Mouse (Mus musculus): ENCODE measurements around the gene Olfr711. TPM values are rescaled to one million over a fixed set of nuclear protein-coding genes. Genes with fewer than 3 reads are reported as not detected.
"Not testable (repeated sequence)": the region's sequence is repeated elsewhere in the genome, so short reads cannot be mapped to it uniquely, and the experiment has no call there.

The Olfr711 gene
- total RNA-seq (2021): not detected
- long read RNA-seq, experiment 1: 0 reads
- long read RNA-seq, experiment 2: 0 reads

DNA sequence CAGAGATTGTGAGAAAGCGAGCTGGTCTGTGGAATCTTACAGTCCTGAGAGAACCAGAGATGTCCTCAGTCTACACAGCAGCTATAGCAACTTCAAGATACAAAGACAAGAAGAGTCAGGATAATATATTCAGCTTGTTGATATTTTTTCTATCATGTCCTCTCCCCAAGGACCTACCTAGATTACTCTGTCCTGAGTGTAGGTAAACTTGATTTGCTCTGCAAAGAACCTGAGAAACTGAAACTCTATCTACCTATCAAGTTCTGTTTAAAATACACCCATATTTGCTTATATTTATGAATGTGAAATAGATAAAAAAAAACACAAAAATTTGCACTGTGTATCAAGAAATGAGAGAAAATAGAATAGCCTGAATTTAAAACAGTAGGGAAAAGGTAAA lies at the start of gene Olfr711:
Olfr711 (minus strand) TSS at position 101 of the 400 bp plus-strand sequence.
- no peak for DNase-seq (ENCODE audit: low spot score in 2 of 2)

DNA sequence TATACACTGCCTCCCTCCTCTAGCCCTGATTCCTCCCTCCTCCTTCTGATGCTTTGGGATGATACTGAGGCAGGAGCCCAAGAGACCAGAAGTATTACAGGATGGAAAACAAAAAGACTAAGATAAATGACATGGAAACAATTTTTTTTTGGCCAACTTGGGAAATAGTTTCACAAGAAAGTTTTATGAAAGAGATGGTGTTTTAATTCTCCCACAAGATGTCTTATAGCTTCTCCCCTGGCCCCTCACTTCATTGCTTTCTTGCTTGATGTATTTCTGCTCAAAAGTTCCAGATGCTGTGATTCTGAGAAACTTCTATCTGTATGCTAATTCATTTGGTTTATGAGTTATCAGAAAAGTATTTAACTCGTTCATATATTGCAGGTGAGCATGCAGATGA lies 30.7 kb upstream of the Olfr711 start, which contains the start of gene Olfr2:
Olfr2 (minus strand) TSS at position 101 of the 400 bp plus-strand sequence.
- no peak for DNase-seq (ENCODE audit: low spot score in 2 of 2)

DNA sequence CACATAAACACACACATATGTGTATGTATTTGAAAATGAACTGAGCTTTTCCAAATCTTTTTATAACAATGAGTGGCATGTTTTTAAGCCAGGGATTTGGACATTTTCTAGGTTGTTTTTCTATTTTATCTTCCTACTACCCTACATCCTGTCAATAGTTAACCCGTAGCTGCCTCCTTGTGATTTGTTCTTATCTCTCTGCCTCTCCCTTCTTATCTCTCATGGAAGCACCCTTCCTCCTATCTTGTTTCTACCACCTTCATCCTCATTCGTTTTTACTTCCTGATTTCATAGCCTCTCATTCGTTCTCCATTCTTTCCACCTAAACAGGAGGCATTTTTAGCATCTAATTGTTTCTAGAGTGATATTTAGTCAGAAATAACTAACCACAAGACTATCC lies 28.9 kb upstream of the Olfr711 start:
- DNase-seq (ENCODE audit: low spot score in 2 of 2): no peak

GRCm38 (mm10) chr7:107000798-107001197 lies 25.5 kb upstream of the Olfr711 start:
- DNase-seq (ENCODE audit: low spot score in 2 of 2): no peak

GRCm38 (mm10) chr7:106985236-106985635 lies 10.0 kb upstream of the Olfr711 start:
- no peak for DNase-seq (ENCODE audit: low spot score in 2 of 2)

DNA sequence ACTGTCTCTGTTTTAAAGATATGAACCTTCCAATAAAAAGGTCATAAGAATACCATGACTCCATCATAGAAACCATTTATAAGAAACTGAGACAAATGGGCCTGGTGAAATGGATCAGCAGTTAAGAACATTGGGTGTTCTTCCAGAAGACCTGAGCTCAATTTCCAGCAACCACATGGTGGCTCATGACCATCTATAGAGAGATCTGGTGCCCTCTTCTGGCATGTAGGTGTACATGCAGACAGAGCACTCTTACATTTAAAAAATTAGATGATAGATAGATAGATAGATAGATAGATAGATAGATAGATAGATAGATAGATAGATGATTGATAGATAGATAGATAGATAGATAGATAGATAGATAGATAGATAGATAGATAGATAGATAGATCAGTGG lies 7.8 kb downstream of the Olfr711 start:
- not testable (repeated sequence) for DNase-seq (ENCODE audit: low spot score in 2 of 2)

DNA sequence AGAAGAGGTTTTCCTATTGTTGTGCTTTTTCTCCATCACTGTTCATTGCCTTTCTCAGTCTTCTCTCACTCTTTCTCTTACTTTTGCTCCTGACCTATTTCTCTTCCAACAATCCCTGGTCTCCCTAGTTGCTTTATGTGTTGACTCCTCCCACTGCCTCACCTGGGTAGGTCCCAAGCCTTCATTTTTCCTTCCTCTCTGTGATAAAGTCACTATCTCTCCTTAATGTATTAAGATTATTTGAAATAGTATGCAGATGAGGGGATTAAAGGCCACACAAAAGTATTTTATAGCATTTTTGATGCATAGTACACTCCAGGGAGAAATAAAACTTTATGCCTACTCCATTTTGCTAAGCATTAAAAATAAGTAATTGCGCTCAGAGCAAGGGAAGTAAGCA lies 11.4 kb downstream of the Olfr711 start, which contains the start of gene Olfr6:
Olfr6 (minus strand) TSS at position 101 of the 400 bp plus-strand sequence.
- DNase-seq (ENCODE audit: low spot score in 2 of 2): no peak

DNA sequence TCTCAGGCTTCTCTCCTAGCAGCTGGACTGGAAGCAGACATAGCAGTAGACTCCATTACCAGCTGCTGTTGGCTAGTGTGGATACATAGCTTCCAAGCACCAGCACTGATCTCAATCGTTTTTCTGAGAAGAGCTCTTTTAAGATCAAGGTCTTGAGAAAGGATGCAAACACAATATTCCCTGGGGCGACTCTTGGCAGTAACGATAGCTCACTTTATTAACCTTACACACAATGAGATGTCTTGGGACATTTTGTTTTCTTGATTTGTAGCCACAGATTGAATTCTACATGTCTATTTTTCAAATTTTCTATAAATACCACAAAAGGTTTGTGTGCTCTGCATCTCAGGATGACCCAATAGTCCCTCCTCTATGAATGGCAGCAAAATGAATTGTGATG lies 27.0 kb downstream of the Olfr711 start, which contains the start of gene Olfr710:
Olfr710 (minus strand) TSS at position 101 of the 400 bp plus-strand sequence.
- no peak for DNase-seq (ENCODE audit: low spot score in 2 of 2)

- no peak for DNase-seq (ENCODE audit: low spot score in 2 of 2)
Observed at GRCm38 (mm10) chr7:106932119-106932518, 43.1 kb downstream of the Olfr711 start, which contains the start of gene Olfr709-ps1. TSS of gene Olfr709-ps1 (minus strand) at chr7:106932219.

- not testable (repeated sequence) for DNase-seq (ENCODE audit: low spot score in 2 of 2)
Observed at GRCm38 (mm10) chr7:106920961-106921360, 54.3 kb downstream of the Olfr711 start.

Other genes with a start within 250 kb of the Olfr711 start
- gene Olfr697, start 233.0 kb downstream of the Olfr711 start, total RNA-seq (2021): not detected
- not detected for gene Olfr698, start 220.1 kb downstream of the Olfr711 start, total RNA-seq (2021)
- not detected for gene Olfr699, start 182.3 kb downstream of the Olfr711 start, total RNA-seq (2021)
- not detected for gene Olfr700, start 166.6 kb downstream of the Olfr711 start, total RNA-seq (2021)
- not detected for gene Olfr701, start 161.3 kb downstream of the Olfr711 start, total RNA-seq (2021)
- not detected for gene Olfr702, start 141.6 kb downstream of the Olfr711 start, total RNA-seq (2021)
- gene Olfr703, start 132.1 kb downstream of the Olfr711 start, total RNA-seq (2021): not detected
- gene Olfr704, start 112.3 kb downstream of the Olfr711 start, total RNA-seq (2021): not detected
- gene Olfr705, start 98.6 kb downstream of the Olfr711 start, total RNA-seq (2021): not detected
- not detected for gene Olfr706, start 87.3 kb downstream of the Olfr711 start, total RNA-seq (2021)
- not detected for gene Olfr707, start 74.2 kb downstream of the Olfr711 start, total RNA-seq (2021)
- gene Olfr1532-ps1, start 67.5 kb downstream of the Olfr711 start, total RNA-seq (2021): not detected
- under 1 TPM; 0.06 to 0.08 TPM for gene Olfr709-ps1, start 43.2 kb downstream of the Olfr711 start, total RNA-seq (2021)
- not detected for gene Olfr710, start 27.1 kb downstream of the Olfr711 start, total RNA-seq (2021)
- not detected for gene Olfr6, start 11.5 kb downstream of the Olfr711 start, total RNA-seq (2021)
- gene Olfr2, start 30.6 kb upstream of the Olfr711 start, total RNA-seq (2021): not detected
- gene Olfr713, start 55.7 kb upstream of the Olfr711 start, total RNA-seq (2021): not detected
- gene Olfr714, start 95.5 kb upstream of the Olfr711 start, total RNA-seq (2021): not detected
- gene Olfr17, start 117.8 kb upstream of the Olfr711 start, total RNA-seq (2021): not detected
- not detected for gene Olfr715b, start 134.9 kb upstream of the Olfr711 start, total RNA-seq (2021)
- gene Olfr715, start 155.6 kb upstream of the Olfr711 start, total RNA-seq (2021): not detected
- gene Olfr716, start 162.9 kb upstream of the Olfr711 start, total RNA-seq (2021): not detected
- gene Nlrp14, start 191.5 kb upstream of the Olfr711 start, total RNA-seq (2021): under 1 TPM in 1 of 2 experiments, not detected in 1; 0.17 TPM
- not detected for gene Rbmxl2, start 234.0 kb upstream of the Olfr711 start, total RNA-seq (2021)

Data from adrenal gland, postnatal 4 days (tissue).